Mouse (Mus musculus): Measurements from ENCODE around the gene Tbck. TPM values are rescaled to one million over a fixed set of nuclear protein-coding genes. Genes with fewer than 3 reads are reported as not detected.

Gene Tbck
- polyA plus RNA-seq, 1 experiment from 2014 or later = 30.9 TPM

DNA sequence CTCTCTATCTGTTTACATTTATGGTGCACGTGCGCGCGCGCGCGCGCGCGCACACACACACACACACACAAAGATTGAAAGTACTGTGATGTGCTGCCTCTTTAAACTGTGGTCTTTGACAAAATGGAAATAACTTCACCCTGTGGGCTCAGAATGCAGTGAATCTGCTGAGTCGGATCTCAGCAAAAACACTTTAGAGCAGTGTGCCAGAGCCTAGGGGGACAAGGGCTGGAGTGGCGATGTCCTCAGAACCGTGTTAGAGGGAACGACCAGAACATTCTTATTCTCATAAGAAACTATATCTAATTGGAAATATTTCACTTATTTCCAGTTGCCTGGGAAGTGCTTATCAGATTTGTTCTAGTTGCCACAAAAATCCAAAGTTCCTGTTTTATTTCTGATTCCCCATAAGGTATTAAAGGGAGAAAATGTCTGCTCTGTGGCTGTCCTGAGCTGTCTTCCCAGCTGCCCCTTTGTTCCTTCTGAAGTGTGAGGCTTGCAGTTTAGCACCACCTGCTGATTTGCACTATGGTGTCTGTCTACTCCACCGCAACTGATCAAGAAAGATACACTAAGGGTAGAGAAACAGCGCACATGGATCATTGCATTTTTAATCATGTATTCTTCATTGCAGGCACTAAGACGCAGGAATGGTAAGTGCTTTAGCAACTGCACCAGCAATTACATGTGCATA is 82.2 kb downstream of the Tbck start:
- Histone ChIP-seq H3K4me1 (no peaks in the 10 kb centered on the region), H3K9me3 (no peaks in the 10 kb centered on the region), H3K27ac (no peak overlapping the region), H3K4me2 (no peak overlapping the region), H3K36me3 (peaks cover 4% of the 10 kb centered on the region; the same call in 1 of the 2 replicates), H3K4me3 (no peak overlapping the region), H3K9ac (no peak overlapping the region), H3K27me3 (no peaks in the 10 kb centered on the region)
- no peak for ATAC-seq (ENCODE audit: insufficient number of reproducible peaks, insufficient read depth, low FRiP score, low TSS enrichment, low read depth)
- WGBS = 85% methylated on average over 17 of the region's 17 CpGs

DNA sequence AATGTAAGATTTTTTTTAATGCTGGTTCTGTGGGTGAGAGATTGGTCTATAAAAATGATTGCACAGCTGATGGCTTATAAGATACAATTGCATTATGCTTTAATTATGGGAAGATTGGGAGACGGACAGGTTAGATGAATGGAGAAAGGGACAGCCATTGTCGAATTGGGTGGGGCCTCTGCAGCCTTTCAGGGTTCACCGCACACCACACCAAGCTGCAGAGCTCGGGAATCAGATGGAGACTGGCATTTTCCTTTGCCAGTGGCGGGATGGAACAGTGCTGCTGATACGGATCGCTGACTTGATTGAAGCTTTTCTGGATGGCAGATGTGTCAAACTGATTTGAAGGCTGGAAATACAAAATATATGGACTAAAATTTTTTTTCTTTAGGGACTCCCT is 88.1 kb downstream of the Tbck start:
- no peaks in the 10 kb centered on the region for H3K9me3 ChIP-seq
- no peak for ATAC-seq (ENCODE audit: insufficient number of reproducible peaks, insufficient read depth, low FRiP score, low TSS enrichment, low read depth)
- H3K4me3 ChIP-seq = no peak overlapping the region
- H3K4me1 ChIP-seq = no peaks in the 10 kb centered on the region
- H3K36me3 ChIP-seq = peaks cover 14% of the 10 kb centered on the region; the same call in 1 of the 2 replicates
- no peak overlapping the region for H3K27ac ChIP-seq
- 78% methylated on average over 7 of the region's 7 CpGs for WGBS
- H3K4me2 ChIP-seq = no peak overlapping the region
- no peaks in the 10 kb centered on the region for H3K27me3 ChIP-seq
- H3K9ac ChIP-seq = no peak overlapping the region

- no peak overlapping the region for H3K9ac ChIP-seq
- peaks cover 10% of the 10 kb centered on the region; the same call in 1 of the 2 replicates for H3K36me3 ChIP-seq
- no peak overlapping the region for H3K27ac ChIP-seq
- no peak for ATAC-seq (ENCODE audit: insufficient number of reproducible peaks, insufficient read depth, low FRiP score, low TSS enrichment, low read depth)
- no peaks in the 10 kb centered on the region for H3K27me3 ChIP-seq
- 88% methylated on average over 7 of the region's 7 CpGs for WGBS
- peaks cover 5% of the 10 kb centered on the region; the same call in 1 of the 2 replicates for H3K4me1 ChIP-seq
- H3K4me2 ChIP-seq = no peak overlapping the region
- no peak overlapping the region for H3K4me3 ChIP-seq
- no peaks in the 10 kb centered on the region for H3K9me3 ChIP-seq
Observed at GRCm38 (mm10) chr3:132776686-132777085, 92.7 kb downstream of the Tbck start.

- ATAC-seq (ENCODE audit: insufficient number of reproducible peaks, insufficient read depth, low FRiP score, low TSS enrichment, low read depth) = no peak
- H3K4me3 ChIP-seq = no peak overlapping the region
- WGBS = 99% methylated on average over 2 of the region's 2 CpGs
- no peak overlapping the region for H3K4me2 ChIP-seq
- no peaks in the 10 kb centered on the region for H3K36me3 ChIP-seq
- H3K27me3 ChIP-seq = no peaks in the 10 kb centered on the region
- H3K9ac ChIP-seq = no peak overlapping the region
- H3K27ac ChIP-seq = no peak overlapping the region
- H3K4me1 ChIP-seq = peaks cover 12% of the 10 kb centered on the region; the same call in 1 of the 2 replicates
- H3K9me3 ChIP-seq = no peaks in the 10 kb centered on the region
Observed at GRCm38 (mm10) chr3:132781103-132781502, 97.2 kb downstream of the Tbck start.

DNA sequence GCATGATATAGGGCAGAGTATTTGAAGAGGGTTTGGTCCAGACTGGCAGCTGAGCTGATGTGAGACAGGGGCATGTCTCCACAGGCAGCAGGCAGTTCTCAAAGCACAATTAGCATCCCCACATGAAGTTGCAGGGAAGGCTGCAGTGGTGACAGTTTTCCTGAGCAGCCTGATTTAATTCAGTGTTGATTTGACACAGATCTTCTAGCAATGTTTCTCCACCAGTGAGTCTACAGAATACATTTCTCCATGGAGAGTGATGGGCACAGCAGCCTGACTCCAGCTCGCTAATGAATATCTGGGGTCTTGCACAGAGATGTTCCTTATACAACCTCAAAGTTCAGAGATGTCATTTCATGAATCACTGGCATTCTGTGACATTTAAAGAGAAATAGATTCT is 99.1 kb downstream of the Tbck start:
- peaks cover 12% of the 10 kb centered on the region; the same call in 1 of the 2 replicates for H3K4me1 ChIP-seq
- H3K27ac ChIP-seq = no peak overlapping the region
- H3K4me3 ChIP-seq = no peak overlapping the region
- H3K9me3 ChIP-seq = no peaks in the 10 kb centered on the region
- no peaks in the 10 kb centered on the region for H3K27me3 ChIP-seq
- H3K9ac ChIP-seq = 0 out of 2 replicates have a peak overlapping the region, but pooled peaks have one; percentile 16
- no peak for ATAC-seq (ENCODE audit: insufficient number of reproducible peaks, insufficient read depth, low FRiP score, low TSS enrichment, low read depth)
- H3K36me3 ChIP-seq = 0 out of 2 replicates have a peak, but pooled peaks cover 3% of the 10 kb centered on the region
- WGBS = 73% methylated on average over 1 of the region's 1 CpGs
- no peak overlapping the region for H3K4me2 ChIP-seq

DNA sequence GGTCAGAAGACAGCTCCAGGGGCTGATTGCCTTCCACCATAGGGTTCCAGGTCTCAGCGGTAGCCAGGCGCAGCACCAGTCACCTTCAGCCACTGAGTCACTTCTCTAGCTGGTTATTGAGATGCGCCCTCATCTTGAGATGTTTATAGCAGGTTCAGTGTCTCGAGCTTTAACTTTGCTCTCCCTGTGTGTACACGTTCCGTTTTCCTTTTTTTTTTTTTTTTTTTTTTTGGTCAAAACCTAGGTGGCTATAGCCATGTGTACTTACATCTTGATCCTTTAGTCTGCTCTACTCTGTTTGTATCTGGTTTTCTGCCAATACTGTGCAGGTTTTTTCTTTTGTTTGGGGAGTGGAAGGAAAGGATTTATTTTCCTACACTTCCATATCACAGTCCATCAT is 100.8 kb downstream of the Tbck start:
- 88% methylated on average over 6 of the region's 6 CpGs for WGBS
- no peak overlapping the region for H3K27ac ChIP-seq

DNA sequence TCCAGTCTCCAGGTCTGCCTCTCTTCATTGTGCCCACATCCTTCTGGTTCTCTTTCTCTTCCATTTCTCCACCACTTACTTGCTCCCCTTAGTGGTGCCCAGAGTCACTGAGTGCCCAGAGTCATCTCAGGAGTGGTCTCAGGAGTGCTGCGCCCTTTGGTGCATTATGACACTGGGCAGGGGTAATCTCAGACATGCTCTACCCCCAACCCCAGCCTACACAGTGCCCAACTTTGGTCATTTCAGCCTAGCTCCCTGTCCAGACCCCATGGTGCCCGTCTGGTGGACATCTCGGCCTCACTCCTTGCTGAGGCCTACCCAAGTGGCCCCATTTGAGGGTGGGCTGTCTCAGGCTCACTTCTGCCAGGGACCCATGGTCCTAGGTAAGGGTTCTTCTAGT is 102.7 kb downstream of the Tbck start:
- no peak overlapping the region for H3K9ac ChIP-seq
- ATAC-seq (ENCODE audit: insufficient number of reproducible peaks, insufficient read depth, low FRiP score, low TSS enrichment, low read depth) = peak; percentile 52
- H3K4me1 ChIP-seq = peaks cover 8% of the 10 kb centered on the region; the same call in 1 of the 2 replicates
- no peaks in the 10 kb centered on the region for H3K27me3 ChIP-seq
- H3K4me2 ChIP-seq = no peak overlapping the region
- H3K36me3 ChIP-seq = 0 out of 2 replicates have a peak, but pooled peaks cover 3% of the 10 kb centered on the region
- WGBS = 92% methylated on average over 3 of the region's 3 CpGs
- H3K4me3 ChIP-seq = no peak overlapping the region
- H3K27ac ChIP-seq = no peak overlapping the region
- H3K9me3 ChIP-seq = no peaks in the 10 kb centered on the region

More for the DNA sequence above, 100.8 kb downstream of the Tbck start:
- 0 out of 2 replicates have a peak, but pooled peaks cover 3% of the 10 kb centered on the region for H3K36me3 ChIP-seq
- H3K9ac ChIP-seq = no peak overlapping the region
- H3K4me3 ChIP-seq = no peak overlapping the region
- H3K4me2 ChIP-seq = no peak overlapping the region
- no peaks in the 10 kb centered on the region for H3K27me3 ChIP-seq
- ATAC-seq (ENCODE audit: insufficient number of reproducible peaks, insufficient read depth, low FRiP score, low TSS enrichment, low read depth) = no peak
- H3K4me1 ChIP-seq = peaks cover 12% of the 10 kb centered on the region; the same call in 1 of the 2 replicates
- no peaks in the 10 kb centered on the region for H3K9me3 ChIP-seq

GRCm38 (mm10) chr3:132787775-132788174 is 103.8 kb downstream of the Tbck start:
- Histone ChIP-seq H3K27me3 (no peaks in the 10 kb centered on the region), H3K9me3 (no peaks in the 10 kb centered on the region), H3K4me1 (peaks cover 6% of the 10 kb centered on the region; the same call in 1 of the 2 replicates), H3K4me2 (no peak overlapping the region), H3K4me3 (no peak overlapping the region), H3K9ac (no peak overlapping the region), H3K36me3 (0 out of 2 replicates have a peak, but pooled peaks cover 3% of the 10 kb centered on the region), H3K27ac (no peak overlapping the region)
- WGBS = 75% methylated on average over 4 of the region's 4 CpGs
- no peak for ATAC-seq (ENCODE audit: insufficient number of reproducible peaks, insufficient read depth, low FRiP score, low TSS enrichment, low read depth)

GRCm38 (mm10) chr3:132791140-132791539 is 107.2 kb downstream of the Tbck start:
- no peak overlapping the region for H3K4me3 ChIP-seq
- 83% methylated on average over 4 of the region's 4 CpGs for WGBS
- no peak overlapping the region for H3K9ac ChIP-seq
- ATAC-seq (ENCODE audit: insufficient number of reproducible peaks, insufficient read depth, low FRiP score, low TSS enrichment, low read depth) = no peak
- no peaks in the 10 kb centered on the region; the same call in 1 of the 2 replicates for H3K4me1 ChIP-seq
- no peak overlapping the region for H3K27ac ChIP-seq
- H3K4me2 ChIP-seq = no peak overlapping the region
- H3K9me3 ChIP-seq = no peaks in the 10 kb centered on the region
- H3K27me3 ChIP-seq = no peaks in the 10 kb centered on the region
- H3K36me3 ChIP-seq = peaks cover 5% of the 10 kb centered on the region

DNA sequence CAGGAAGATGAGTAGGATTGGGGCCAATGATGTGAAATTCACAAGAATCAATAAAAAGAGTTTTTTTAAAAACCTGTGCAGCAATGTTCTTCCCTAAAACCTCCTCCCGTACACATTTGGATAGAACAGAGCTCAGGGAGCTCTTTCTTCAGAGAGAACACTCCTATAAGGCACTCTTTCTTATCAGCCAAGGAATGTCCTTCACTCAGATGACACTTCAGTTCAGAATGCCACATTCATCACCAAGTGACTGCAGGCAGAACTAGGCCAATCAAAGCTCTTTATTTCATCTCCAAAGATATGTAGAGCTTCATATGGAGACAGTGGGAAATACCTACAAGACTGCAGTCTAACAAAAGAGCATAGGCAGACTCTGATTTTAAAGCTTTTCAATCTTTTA is 116.3 kb downstream of the Tbck start:
- Histone ChIP-seq H3K4me3 (no peak overlapping the region), H3K4me1 (0 out of 2 replicates have a peak, but pooled peaks cover 3% of the 10 kb centered on the region), H3K9ac (no peak overlapping the region), H3K36me3 (peaks cover 38% of the 10 kb centered on the region), H3K27ac (no peak overlapping the region), H3K4me2 (no peak overlapping the region), H3K9me3 (no peaks in the 10 kb centered on the region), H3K27me3 (no peaks in the 10 kb centered on the region)
- WGBS = 81% methylated on average over 1 of the region's 1 CpGs
- ATAC-seq (ENCODE audit: insufficient number of reproducible peaks, insufficient read depth, low FRiP score, low TSS enrichment, low read depth) = no peak

- ATAC-seq (ENCODE audit: insufficient number of reproducible peaks, insufficient read depth, low FRiP score, low TSS enrichment, low read depth) = no peak
- Histone ChIP-seq H3K9ac (no peak overlapping the region), H3K36me3 (peaks cover 33% of the 10 kb centered on the region), H3K4me3 (no peak overlapping the region), H3K4me1 (0 out of 2 replicates have a peak, but pooled peaks cover 3% of the 10 kb centered on the region), H3K4me2 (no peak overlapping the region), H3K27me3 (no peaks in the 10 kb centered on the region), H3K27ac (no peak overlapping the region), H3K9me3 (no peaks in the 10 kb centered on the region)
- 94% methylated on average over 3 of the region's 3 CpGs for WGBS
Observed at GRCm38 (mm10) chr3:132801910-132802309, 118.0 kb downstream of the Tbck start.
